Mouse (Mus musculus): Measurements from ENCODE around the gene Abcc1. TPM values are rescaled to one million over a fixed set of nuclear protein-coding genes. Genes with fewer than 3 reads are reported as not detected.

Abcc1 gene
- polyA plus RNA-seq, 1 experiment = 78.6 TPM

DNA sequence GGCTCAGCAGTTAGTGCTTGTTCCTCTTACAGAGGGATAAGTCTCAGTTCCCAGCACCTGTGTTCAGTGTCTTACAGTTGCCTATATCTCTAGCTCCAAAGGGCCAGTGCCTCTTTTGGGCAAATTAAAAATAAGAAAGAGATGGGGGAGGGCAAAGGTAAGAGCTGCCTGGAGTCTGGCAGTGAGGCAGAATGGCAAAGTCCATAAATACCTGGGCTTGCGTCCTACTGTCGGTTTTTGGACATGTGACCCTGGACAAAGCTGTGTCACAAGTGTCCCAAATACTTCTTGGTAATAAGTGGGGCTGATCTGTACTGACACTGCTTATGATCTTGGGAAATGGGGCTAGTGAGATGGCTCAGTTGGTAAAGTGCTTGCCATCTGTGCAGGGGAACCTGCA, 113.6 kb downstream of the Abcc1 start:
- TF ChIP-seq CTCF (IDR thresholded peaks at IDR 0.05; ENCODE audit: borderline replicate concordance, insufficient read depth, low read length) (no peak), POLR2A (IDR thresholded peaks at IDR 0.05; ENCODE audit: low read depth, low read length) (no peak)
- H3K4me1 ChIP-seq (ENCODE audit: control insufficient read depth, insufficient read depth, low read length) = no peaks in the 10 kb centered on the region
- no peak overlapping the region for H3K4me3 ChIP-seq (ENCODE audit: insufficient read depth, low read length)
- H3K27ac ChIP-seq (ENCODE audit: insufficient read depth, low read length) = no peak overlapping the region

DNA sequence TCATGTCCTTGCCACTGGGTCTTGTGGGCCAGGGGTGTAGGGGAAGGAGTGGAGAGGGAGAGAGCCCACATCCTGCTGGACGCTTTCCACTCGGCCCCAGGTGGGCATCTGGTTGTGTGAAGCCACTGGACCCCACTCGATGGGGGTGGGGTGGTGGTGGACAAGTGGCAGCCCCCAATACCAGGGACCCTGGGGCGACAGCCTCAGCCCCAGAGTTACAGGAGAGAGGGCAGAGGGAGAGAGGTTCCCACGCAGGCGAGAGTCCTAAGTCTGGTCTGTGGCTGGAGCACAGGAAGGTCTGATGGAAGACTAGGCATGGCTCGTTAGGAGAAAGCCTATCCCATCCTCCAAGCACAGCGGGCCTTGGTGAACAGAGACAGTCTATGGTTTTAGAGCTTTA, 114.7 kb downstream of the Abcc1 start:
- TF ChIP-seq CTCF (IDR thresholded peaks at IDR 0.05; ENCODE audit: borderline replicate concordance, insufficient read depth, low read length) = no peak
- TF ChIP-seq POLR2A (IDR thresholded peaks at IDR 0.05; ENCODE audit: low read depth, low read length) = no peak
- H3K4me3 ChIP-seq (ENCODE audit: insufficient read depth, low read length) = no peak overlapping the region
- no peak overlapping the region for H3K27ac ChIP-seq (ENCODE audit: insufficient read depth, low read length)
- H3K4me1 ChIP-seq (ENCODE audit: control insufficient read depth, insufficient read depth, low read length) = no peaks in the 10 kb centered on the region

DNA sequence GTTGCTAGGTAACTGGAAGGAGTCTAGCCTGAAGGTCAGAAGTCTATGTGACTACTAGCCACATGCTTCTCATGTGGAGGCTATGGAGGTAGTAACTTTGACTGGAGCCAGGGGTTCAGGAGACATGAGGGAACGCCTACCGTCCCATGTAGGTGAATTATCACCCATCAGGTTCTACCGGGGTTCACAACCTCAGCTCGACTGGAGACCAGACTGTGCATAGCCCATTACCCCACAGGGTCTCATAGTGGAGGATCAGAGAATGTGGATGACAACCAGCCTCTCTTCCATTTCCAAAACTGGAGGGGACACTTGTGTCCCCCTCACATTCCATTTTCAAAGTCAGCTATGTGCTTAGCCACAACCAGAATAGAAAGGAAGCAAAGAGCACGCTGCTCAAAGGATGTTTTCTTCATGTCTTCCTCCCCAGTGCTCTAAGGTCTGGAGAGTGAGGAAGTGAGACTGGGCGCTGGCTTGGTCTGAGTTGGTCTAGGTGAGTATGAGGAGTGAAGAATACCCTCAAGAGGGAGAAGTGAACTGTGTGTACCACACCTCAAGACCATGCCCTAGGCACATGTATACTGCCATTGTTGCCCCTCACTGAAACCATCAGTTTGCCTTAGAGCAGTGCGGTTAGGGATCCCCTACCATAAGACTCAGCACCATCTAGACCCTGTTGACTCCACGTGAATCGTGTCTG, 115.5 kb downstream of the Abcc1 start:
- Histone ChIP-seq H3K4me3 (ENCODE audit: insufficient read depth, low read length) (no peak overlapping the region), H3K4me1 (ENCODE audit: control insufficient read depth, insufficient read depth, low read length) (no peaks in the 10 kb centered on the region), H3K27ac (ENCODE audit: insufficient read depth, low read length) (no peak overlapping the region)
- TF ChIP-seq POLR2A (IDR thresholded peaks at IDR 0.05; ENCODE audit: low read depth, low read length) = no peak
- no peak for TF ChIP-seq CTCF (IDR thresholded peaks at IDR 0.05; ENCODE audit: borderline replicate concordance, insufficient read depth, low read length)

DNA sequence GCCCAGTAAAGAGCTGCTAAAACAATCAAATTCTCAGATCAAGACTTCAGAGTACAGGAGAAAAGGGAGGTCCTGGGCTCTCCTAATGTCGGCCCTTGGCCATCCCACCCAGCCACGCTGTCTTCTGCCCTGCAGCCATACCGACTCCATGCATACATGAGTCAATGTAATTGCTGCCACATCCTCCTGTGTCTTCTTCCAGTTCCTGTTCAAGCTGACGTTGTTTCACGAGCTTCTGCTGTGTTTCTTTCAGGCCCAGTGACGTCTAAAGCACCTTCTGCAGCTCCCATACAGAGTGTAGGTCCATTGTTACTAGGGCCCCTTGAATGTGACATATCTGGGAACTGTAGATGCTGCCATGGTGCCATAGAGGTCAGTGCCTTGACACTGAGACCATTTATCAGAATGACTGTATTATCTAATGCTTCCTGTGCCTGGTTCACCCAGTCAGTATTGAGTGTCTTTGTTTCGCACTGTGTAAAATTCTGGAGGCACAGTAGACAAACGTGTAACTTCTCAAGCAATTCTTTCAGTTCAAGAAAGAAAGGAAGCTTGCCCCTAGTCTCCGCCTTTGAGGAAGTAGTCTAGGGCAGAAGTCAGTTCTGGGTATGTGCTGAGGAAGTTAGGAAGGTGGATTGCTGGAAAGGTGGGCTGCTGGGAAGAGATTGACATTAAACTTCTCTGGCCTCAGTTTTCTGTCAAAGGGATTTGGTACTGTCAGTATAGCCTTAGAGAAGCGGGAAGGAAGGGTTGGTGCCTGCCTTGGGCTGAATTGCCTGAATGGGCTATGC, 116.3 kb downstream of the Abcc1 start:
- TF ChIP-seq CTCF (IDR thresholded peaks at IDR 0.05; ENCODE audit: borderline replicate concordance, insufficient read depth, low read length) (no peak), POLR2A (IDR thresholded peaks at IDR 0.05; ENCODE audit: low read depth, low read length) (no peak)
- Histone ChIP-seq H3K4me3 (ENCODE audit: insufficient read depth, low read length) (no peak overlapping the region), H3K4me1 (ENCODE audit: control insufficient read depth, insufficient read depth, low read length) (peaks cover 5% of the 10 kb centered on the region; the same call in 1 of the 2 replicates)

DNA sequence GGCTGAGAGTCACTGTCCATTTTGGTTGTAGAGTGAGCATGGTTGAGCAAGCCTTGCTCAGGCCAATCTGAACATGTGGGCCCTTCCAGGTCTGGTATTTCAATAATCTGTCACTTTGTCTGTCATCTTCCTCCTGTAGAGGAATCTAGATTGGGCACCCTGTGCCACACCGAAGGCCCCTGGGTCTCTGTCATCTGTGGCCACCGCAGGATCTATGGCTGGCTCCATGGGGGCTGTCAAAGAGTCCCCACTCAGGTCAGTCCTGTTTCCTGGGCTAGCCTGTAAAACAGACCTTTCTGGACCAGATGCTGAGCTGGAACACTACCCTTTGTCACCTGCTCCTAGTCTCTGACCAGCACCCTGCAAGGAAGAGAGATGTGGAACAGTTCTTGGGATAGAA, 118.3 kb downstream of the Abcc1 start:
- Histone ChIP-seq H3K4me3 (ENCODE audit: insufficient read depth, low read length) (no peak overlapping the region), H3K27ac (ENCODE audit: insufficient read depth, low read length) (no peak overlapping the region), H3K4me1 (ENCODE audit: control insufficient read depth, insufficient read depth, low read length) (peaks cover 9% of the 10 kb centered on the region; the same call in 1 of the 2 replicates)
- TF ChIP-seq POLR2A (IDR thresholded peaks at IDR 0.05; ENCODE audit: low read depth, low read length) = no peak
- TF ChIP-seq CTCF (IDR thresholded peaks at IDR 0.05; ENCODE audit: borderline replicate concordance, insufficient read depth, low read length) = no peak

More for the DNA sequence above, 116.3 kb downstream of the Abcc1 start:
- H3K27ac ChIP-seq (ENCODE audit: insufficient read depth, low read length) = no peak overlapping the region

DNA sequence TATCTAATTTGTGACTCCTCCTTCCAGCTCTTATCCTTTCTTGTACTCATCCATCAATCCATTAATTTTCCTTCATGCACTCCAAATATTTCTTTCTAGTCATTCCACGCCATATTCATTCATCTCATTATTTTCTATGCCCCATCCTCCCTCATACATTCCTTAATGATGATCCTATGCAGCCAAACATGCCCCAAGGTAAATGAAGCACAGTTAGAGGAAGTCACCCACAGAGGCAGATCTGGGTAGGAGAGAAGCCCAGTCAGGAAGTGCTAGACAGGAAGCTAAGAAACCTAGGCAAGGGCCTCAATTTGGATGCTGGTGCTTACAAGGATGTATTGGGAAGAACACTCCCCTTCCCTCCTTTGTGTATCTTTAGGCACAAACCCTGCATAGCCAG, 121.9 kb downstream of the Abcc1 start:
- no peak overlapping the region for H3K4me3 ChIP-seq (ENCODE audit: insufficient read depth, low read length)
- TF ChIP-seq CTCF (IDR thresholded peaks at IDR 0.05; ENCODE audit: borderline replicate concordance, insufficient read depth, low read length) = no peak
- no peak for TF ChIP-seq POLR2A (IDR thresholded peaks at IDR 0.05; ENCODE audit: low read depth, low read length)
- no peak overlapping the region for H3K27ac ChIP-seq (ENCODE audit: insufficient read depth, low read length)
- peaks cover 9% of the 10 kb centered on the region; the same call in 1 of the 2 replicates for H3K4me1 ChIP-seq (ENCODE audit: control insufficient read depth, insufficient read depth, low read length)

DNA sequence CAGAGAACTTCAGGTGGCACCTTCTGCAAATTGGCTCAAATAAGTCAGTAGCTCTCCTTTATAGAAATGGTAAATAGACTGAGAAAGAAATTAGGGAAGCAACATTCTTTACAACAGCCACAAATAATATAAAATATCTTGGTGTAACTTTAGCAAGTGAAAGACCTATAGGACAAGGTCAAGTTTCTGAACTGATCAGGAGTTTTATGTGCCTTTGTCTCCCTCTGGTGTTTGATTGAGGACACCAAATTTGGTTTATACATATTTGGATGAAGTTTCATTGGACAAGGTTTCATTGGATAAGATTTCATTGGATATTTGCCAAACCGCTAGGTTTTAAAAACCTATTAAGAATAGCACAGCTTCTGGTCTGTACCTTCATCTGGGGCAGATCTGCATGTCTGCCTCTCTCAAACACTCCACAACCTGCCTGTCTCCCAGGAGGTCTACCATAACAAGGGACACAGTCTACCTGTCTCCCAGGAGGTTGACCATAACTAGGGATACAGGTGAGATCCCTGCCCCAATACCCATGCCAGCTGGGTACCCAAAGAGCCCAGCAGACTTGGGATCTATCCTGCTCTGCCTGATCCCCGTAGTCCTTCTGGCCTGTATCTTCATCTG, 132.2 kb downstream of the Abcc1 start:
- no peak overlapping the region for H3K4me3 ChIP-seq (ENCODE audit: insufficient read depth, low read length)
- H3K27ac ChIP-seq (ENCODE audit: insufficient read depth, low read length) = no peak overlapping the region
- TF ChIP-seq POLR2A (IDR thresholded peaks at IDR 0.05; ENCODE audit: low read depth, low read length) = no peak
- no peak for TF ChIP-seq CTCF (IDR thresholded peaks at IDR 0.05; ENCODE audit: borderline replicate concordance, insufficient read depth, low read length)
- no peaks in the 10 kb centered on the region for H3K4me1 ChIP-seq (ENCODE audit: control insufficient read depth, insufficient read depth, low read length)

DNA sequence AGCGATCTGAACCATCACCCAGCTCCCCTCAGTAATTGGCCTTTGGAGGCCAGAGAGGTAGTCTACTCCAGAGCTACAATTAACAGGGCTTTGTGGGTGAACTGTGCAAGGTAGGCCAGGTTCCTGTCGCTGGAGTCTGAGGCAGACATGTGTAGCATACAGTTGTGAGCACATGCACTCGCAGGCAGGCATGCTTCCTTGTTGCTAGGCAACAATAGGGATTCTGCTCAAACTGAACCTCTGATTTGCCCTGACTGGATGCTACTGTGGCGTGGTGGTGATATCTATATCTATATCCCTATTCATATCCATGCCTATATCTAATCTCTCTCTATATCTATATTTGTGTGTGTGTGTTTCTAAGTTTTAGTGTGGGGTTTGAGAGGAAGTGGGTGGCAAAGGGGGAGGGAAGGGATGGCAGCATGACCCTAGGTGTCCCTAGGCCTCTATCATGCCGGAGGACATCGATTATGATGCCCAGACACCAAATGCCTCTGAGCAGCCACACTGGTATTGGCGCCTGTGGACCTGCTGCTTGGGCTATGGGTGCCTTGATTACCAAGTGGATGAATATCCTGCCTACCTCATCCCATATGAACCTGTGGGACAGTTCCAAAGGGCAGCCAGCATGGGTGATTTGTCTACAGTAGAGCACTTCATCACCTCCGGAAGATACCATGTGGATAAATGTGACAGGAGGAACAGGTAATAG, 140.4 kb downstream of the Abcc1 start:
- Histone ChIP-seq H3K4me3 (ENCODE audit: insufficient read depth, low read length) (no peak overlapping the region), H3K27ac (ENCODE audit: insufficient read depth, low read length) (no peak overlapping the region), H3K4me1 (ENCODE audit: control insufficient read depth, insufficient read depth, low read length) (no peaks in the 10 kb centered on the region)
- TF ChIP-seq CTCF (IDR thresholded peaks at IDR 0.05; ENCODE audit: borderline replicate concordance, insufficient read depth, low read length) = no peak

DNA sequence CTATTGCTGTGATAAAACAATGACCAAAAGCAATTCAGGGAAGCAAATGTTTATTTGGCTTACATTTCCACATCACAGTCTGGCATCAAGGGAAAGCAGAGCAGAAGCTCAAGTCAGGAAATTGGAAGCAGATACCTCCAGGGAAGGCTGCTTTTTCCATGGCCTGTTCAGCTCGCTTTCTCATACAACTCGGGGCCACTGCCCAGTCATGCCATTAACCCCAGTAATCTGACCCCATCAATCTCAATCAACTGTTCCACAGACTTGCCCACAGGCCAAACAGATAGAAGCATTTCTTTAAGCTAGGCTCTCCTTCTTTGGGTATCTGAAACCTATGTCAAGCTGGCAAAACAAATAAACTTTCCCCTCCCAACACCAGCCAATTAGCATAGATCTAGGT, 145.1 kb downstream of the Abcc1 start:
- Histone ChIP-seq H3K4me3 (ENCODE audit: insufficient read depth, low read length) (no peak overlapping the region), H3K27ac (ENCODE audit: insufficient read depth, low read length) (no peak overlapping the region), H3K4me1 (ENCODE audit: control insufficient read depth, insufficient read depth, low read length) (no peaks in the 10 kb centered on the region)
- no peak for TF ChIP-seq CTCF (IDR thresholded peaks at IDR 0.05; ENCODE audit: borderline replicate concordance, insufficient read depth, low read length)
- TF ChIP-seq POLR2A (IDR thresholded peaks at IDR 0.05; ENCODE audit: low read depth, low read length) = no peak

Other genes starting within 250 kb of the Abcc1 start
- 57.1 and 65.1 TPM in 2 replicates for gene Nde1, start 198.3 kb upstream of the Abcc1 start, polyA plus RNA-seq (2011; ENCODE audit: insufficient read length, low read depth, missing spikeins)
- gene Marf1, start 198.2 kb upstream of the Abcc1 start, polyA plus RNA-seq (2011; ENCODE audit: insufficient read length, low read depth, missing spikeins) = 37.7 and 40.0 TPM in 2 replicates
- gene Myh11, start 70.2 kb upstream of the Abcc1 start, polyA plus RNA-seq (2011; ENCODE audit: insufficient read length, low read depth, missing spikeins) = 19.8 and 33.2 TPM in 2 replicates
- 72.4 and 75.4 TPM in 2 replicates for gene Fopnl, start 44.2 kb upstream of the Abcc1 start, polyA plus RNA-seq (2011; ENCODE audit: insufficient read length, low read depth, missing spikeins)
- gene A630010A05Rik, start 200.8 kb downstream of the Abcc1 start, polyA plus RNA-seq (2011; ENCODE audit: insufficient read length, low read depth, missing spikeins) = not detected in 2 replicates